15 mouse cellular contexts compared by ENCODE assay signal in the genomic region with DNA sequence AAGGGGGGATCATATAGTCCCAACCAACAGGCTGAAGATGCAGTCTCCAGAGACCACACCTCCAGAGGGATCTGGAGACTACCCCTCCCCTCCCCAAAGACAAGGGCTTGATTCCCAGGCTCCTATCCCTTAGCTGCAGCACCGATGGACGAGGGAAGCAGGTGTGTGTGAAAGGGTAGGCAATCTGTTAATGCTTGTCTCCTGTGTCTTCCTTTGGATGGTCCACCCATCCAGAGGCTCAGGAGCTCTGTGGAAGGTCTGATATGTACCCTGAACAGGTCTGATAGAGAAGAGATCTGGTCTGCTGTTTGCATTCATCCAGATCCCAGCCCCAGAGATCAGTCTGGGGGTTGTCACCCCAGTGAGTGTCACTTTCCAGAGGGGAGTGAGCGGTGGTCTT. TPM values are rescaled to one million over a fixed set of nuclear protein-coding genes. Genes with fewer than 3 reads are reported as not detected.
DNase-seq lines count a peak whose midpoint lies in the region; ATAC-seq and TF ChIP-seq lines count a peak whose summit lies in the region.
"Had no signal": no experiment of that assay in that cellular context is flagged by ENCODE, and none has a peak within 500 bp of the region (broad histone marks: within the 10 kb centered on the region; RNA-seq: fewer than 3 reads in every experiment).

No protein-coding gene starts in this region.

- no peak for ATAC-seq in hindbrain, embryonic 14.5 days (ENCODE audit: low FRiP score)
- no peak for ATAC-seq in midbrain, embryonic 15.5 days (replicated peaks)
- ATAC-seq: forebrain, embryonic 13.5 days had no signal

- H3K27ac ChIP-seq in layer of hippocampus, adult 2 months = peak overlapping the region; percentile 89
- peak overlapping the region; percentile 88; the same call in 1 of the 2 replicates for H3K27ac ChIP-seq in hindbrain, embryonic 14.5 days
- no peak overlapping the region for H3K27ac ChIP-seq in midbrain, embryonic 15.5 days
- H3K27ac ChIP-seq in limb, embryonic 10.5 days = no peak overlapping the region
- H3K27ac ChIP-seq: forebrain, embryonic 13.5 days; intestine, embryonic 15.5 days; kidney, embryonic 15.5 days had no signal

- no peak for DNase-seq in layer of hippocampus, adult 2 months (ENCODE audit: low spot score in 2 of 2)
- DNase-seq in layer of hippocampus, postnatal 25 days (ENCODE audit: extremely low spot score in 1 of 2, low spot score in 1 of 2) = no peak
- DNase-seq in hindbrain, embryonic 14.5 days (ENCODE audit: low spot score) = no peak
- DNase-seq in gastrocnemius, postnatal 36 days = no peak
- DNase-seq in gastrocnemius, postnatal 14 days = no peak
- DNase-seq in limb, embryonic 10.5 days (ENCODE audit: low spot score) = no peak
- DNase-seq: adrenal gland, adult 8-10 months; cerebellum, adult 9-11 months; heart, postnatal 14 days; lung, embryonic 14.5 days had no signal

- H3K4me3 ChIP-seq in layer of hippocampus, adult 2 months = no peak overlapping the region; the same call in 1 of the 2 replicates
- H3K4me3 ChIP-seq in hindbrain, embryonic 14.5 days (replicated peaks; ENCODE audit: low read length) = peak overlapping the region; percentile 69
- peak overlapping the region; percentile 66; the same call in 1 of the 2 replicates for H3K4me3 ChIP-seq in midbrain, embryonic 15.5 days
- no peak overlapping the region for H3K4me3 ChIP-seq in limb, embryonic 10.5 days
- H3K4me3 ChIP-seq: myocyte had no signal

- WGBS in hindbrain, embryonic 14.5 days = 10% methylated on average over 3 of the region's 3 CpGs
- 23% methylated on average over 3 of the region's 3 CpGs for WGBS in midbrain, embryonic 15.5 days
- 45% methylated on average over 3 of the region's 3 CpGs for WGBS in limb, embryonic 10.5 days

- intact Hi-C loops in gastrocnemius, postnatal 36 days (cut with DNase I) = no loop called here
- intact Hi-C loops in gastrocnemius, postnatal 14 days (cut with DNase I; ENCODE audit: low total_unique reads) = no loop called here

- H3K27me3 ChIP-seq in hindbrain, embryonic 14.5 days (ENCODE audit: control insufficient read depth, insufficient read depth, low read length) = no peaks in the 10 kb centered on the region
- no peaks in the 10 kb centered on the region for H3K27me3 ChIP-seq in midbrain, embryonic 15.5 days (replicated peaks)
- H3K27me3 ChIP-seq in limb, embryonic 10.5 days (ENCODE audit: low read depth, poor library complexity, severe bottlenecking) = peaks cover 75% of the 10 kb centered on the region

- no peak for TF ChIP-seq CTCF in layer of hippocampus, adult 2 months (conservative IDR thresholded peaks at IDR 0.05)

- H3K4me1 ChIP-seq in hindbrain, embryonic 14.5 days (replicated peaks; ENCODE audit: control insufficient read depth, insufficient read depth, low read length) = peaks cover 45% of the 10 kb centered on the region
- peaks cover 35% of the 10 kb centered on the region for H3K4me1 ChIP-seq in midbrain, embryonic 15.5 days
- H3K4me1 ChIP-seq in limb, embryonic 10.5 days = peaks cover 22% of the 10 kb centered on the region

- H3K36me3 ChIP-seq in hindbrain, embryonic 14.5 days (replicated peaks; ENCODE audit: control insufficient read depth, insufficient read depth) = peaks cover 14% of the 10 kb centered on the region
- no peaks in the 10 kb centered on the region for H3K36me3 ChIP-seq in midbrain, embryonic 15.5 days (replicated peaks)
- peaks cover 31% of the 10 kb centered on the region for H3K36me3 ChIP-seq in limb, embryonic 10.5 days

- H3K4me2 ChIP-seq in hindbrain, embryonic 14.5 days (replicated peaks) = peak overlapping the region; percentile 78
- H3K4me2 ChIP-seq in midbrain, embryonic 15.5 days = peak overlapping the region; percentile 75

- peak overlapping the region; percentile 95 for H3K9ac ChIP-seq in hindbrain, embryonic 14.5 days
- H3K9ac ChIP-seq in midbrain, embryonic 15.5 days = 0 out of 2 replicates have a peak overlapping the region, but pooled peaks have one; percentile 79
- H3K9ac ChIP-seq: kidney, embryonic 15.5 days; lung, embryonic 14.5 days had no signal

- no peaks in the 10 kb centered on the region for H3K9me3 ChIP-seq in hindbrain, embryonic 14.5 days (ENCODE audit: control insufficient read depth, low read length)
- no peaks in the 10 kb centered on the region for H3K9me3 ChIP-seq in midbrain, embryonic 15.5 days
- H3K9me3 ChIP-seq in limb, embryonic 10.5 days (replicated peaks) = no peaks in the 10 kb centered on the region
- H3K9me3 ChIP-seq: forebrain, embryonic 13.5 days; intestine, embryonic 15.5 days; kidney, embryonic 15.5 days had no signal

RNA-seq across cellular contexts. Expression of a gene that starts 22.1 kb away (rescaled TPM):
- total RNA-seq in layer of hippocampus, adult 2 months (2021) = 1 to 10 TPM; 7.9 to 10.0 TPM
- 1 to 10 TPM; 6.7 to 9.6 TPM for total RNA-seq in layer of hippocampus, postnatal 25 days (2021)
- 15.9 and 19.1 TPM in 2 replicates for polyA plus RNA-seq in hindbrain, embryonic 14.5 days (2014; fragmentation: Nextera tagmentation; extraction: Ambion mirVana)
- 18.1 and 19.0 TPM in 2 replicates for polyA plus RNA-seq in midbrain, embryonic 15.5 days (2015; fragmentation: Nextera tagmentation; extraction: Ambion mirVana)
- total RNA-seq in gastrocnemius, postnatal 36 days (2021) = 1 to 10 TPM; 5.4 to 5.7 TPM
- 10 to 100 TPM; 17.7 TPM for total RNA-seq in gastrocnemius, postnatal 14 days (2021)
- 8.9 and 11.4 TPM in 2 replicates for polyA plus RNA-seq in limb, embryonic 10.5 days (2016; fragmentation: Nextera tagmentation; extraction: Ambion mirVana)

RNA-seq across cellular contexts. Expression of a gene that starts 27.0 kb away (rescaled TPM):
- total RNA-seq in layer of hippocampus, adult 2 months (2021) = 10 to 100 TPM; 43.0 to 48.7 TPM
- 10 to 100 TPM; 48.0 to 56.8 TPM for total RNA-seq in layer of hippocampus, postnatal 25 days (2021)
- polyA plus RNA-seq in hindbrain, embryonic 14.5 days (2014; fragmentation: Nextera tagmentation; extraction: Ambion mirVana) = 24.6 and 24.9 TPM in 2 replicates
- 20.9 and 28.3 TPM in 2 replicates for polyA plus RNA-seq in midbrain, embryonic 15.5 days (2015; fragmentation: Nextera tagmentation; extraction: Ambion mirVana)
- 10 to 100 TPM; 24.0 to 29.2 TPM for total RNA-seq in gastrocnemius, postnatal 36 days (2021)
- total RNA-seq in gastrocnemius, postnatal 14 days (2021) = 10 to 100 TPM; 21.1 to 21.9 TPM
- 20.4 and 25.1 TPM in 2 replicates for polyA plus RNA-seq in limb, embryonic 10.5 days (2016; fragmentation: Nextera tagmentation; extraction: Ambion mirVana)

RNA-seq across cellular contexts. Expression of a gene that starts 42.1 kb away (rescaled TPM):
- 100 to 1,000 TPM; 113 to 127 TPM for total RNA-seq in layer of hippocampus, adult 2 months (2021)
- 100 to 1,000 TPM in 1 of 2 experiments, 10 to 100 TPM in 1; 78.2 to 115 TPM for total RNA-seq in layer of hippocampus, postnatal 25 days (2021)
- 49.0 and 63.5 TPM in 2 replicates for polyA plus RNA-seq in hindbrain, embryonic 14.5 days (2014; fragmentation: Nextera tagmentation; extraction: Ambion mirVana)
- 67.3 and 75.9 TPM in 2 replicates for polyA plus RNA-seq in midbrain, embryonic 15.5 days (2015; fragmentation: Nextera tagmentation; extraction: Ambion mirVana)
- total RNA-seq in gastrocnemius, postnatal 36 days (2021) = 10 to 100 TPM; 10.2 to 11.1 TPM
- 10 to 100 TPM; 15.1 to 16.1 TPM for total RNA-seq in gastrocnemius, postnatal 14 days (2021)
- 101 and 105 TPM in 2 replicates for polyA plus RNA-seq in limb, embryonic 10.5 days (2016; fragmentation: Nextera tagmentation; extraction: Ambion mirVana)

RNA-seq across cellular contexts. Expression of a gene that starts 44.5 kb away (rescaled TPM):
- 10 to 100 TPM; 65.4 to 67.3 TPM for total RNA-seq in layer of hippocampus, adult 2 months (2021)
- total RNA-seq in layer of hippocampus, postnatal 25 days (2021) = 10 to 100 TPM; 74.1 to 76.7 TPM
- polyA plus RNA-seq in hindbrain, embryonic 14.5 days (2014; fragmentation: Nextera tagmentation; extraction: Ambion mirVana) = 40.1 and 43.7 TPM in 2 replicates
- 45.9 and 50.9 TPM in 2 replicates for polyA plus RNA-seq in midbrain, embryonic 15.5 days (2015; fragmentation: Nextera tagmentation; extraction: Ambion mirVana)
- 1 to 10 TPM; 7.1 to 7.5 TPM for total RNA-seq in gastrocnemius, postnatal 36 days (2021)
- 10 to 100 TPM in 1 of 2 experiments, 1 to 10 TPM in 1; 8.6 to 10.1 TPM for total RNA-seq in gastrocnemius, postnatal 14 days (2021)
- polyA plus RNA-seq in limb, embryonic 10.5 days (2016; fragmentation: Nextera tagmentation; extraction: Ambion mirVana) = 8.5 and 9.8 TPM in 2 replicates

RNA-seq across cellular contexts. Expression of a gene that starts 58.6 kb away (rescaled TPM):
- 10 to 100 TPM; 47.7 to 48.6 TPM for total RNA-seq in layer of hippocampus, adult 2 months (2021)
- total RNA-seq in layer of hippocampus, postnatal 25 days (2021) = 10 to 100 TPM; 46.3 to 46.8 TPM
- polyA plus RNA-seq in hindbrain, embryonic 14.5 days (2014; fragmentation: Nextera tagmentation; extraction: Ambion mirVana) = 23.9 and 26.3 TPM in 2 replicates
- 39.4 and 39.8 TPM in 2 replicates for polyA plus RNA-seq in midbrain, embryonic 15.5 days (2015; fragmentation: Nextera tagmentation; extraction: Ambion mirVana)
- total RNA-seq in gastrocnemius, postnatal 36 days (2021) = 10 to 100 TPM; 21.7 to 24.6 TPM
- total RNA-seq in gastrocnemius, postnatal 14 days (2021) = 10 to 100 TPM; 28.0 to 28.3 TPM
- 65.7 and 73.8 TPM in 2 replicates for polyA plus RNA-seq in limb, embryonic 10.5 days (2016; fragmentation: Nextera tagmentation; extraction: Ambion mirVana)

Comparison
In these comparisons a context has a peak if more than half of its experiments do, and no peak if none do; other contexts are left out.
1. H3K27ac ChIP-seq: peak in layer of hippocampus, adult 2 months (single experiment) and hindbrain, embryonic 14.5 days (single experiment); none in midbrain, embryonic 15.5 days (single experiment) and limb, embryonic 10.5 days (single experiment).
2. H3K4me3 ChIP-seq: peak in hindbrain, embryonic 14.5 days (single experiment) and midbrain, embryonic 15.5 days (single experiment); none in layer of hippocampus, adult 2 months (single experiment) and limb, embryonic 10.5 days (single experiment).
3. RNA of a gene that starts 42.1 kb away (total RNA-seq): 113 to 127 TPM in layer of hippocampus, adult 2 months and 78.2 to 115 TPM in layer of hippocampus, postnatal 25 days; 15.1 to 16.1 TPM in gastrocnemius, postnatal 14 days and 10.2 to 11.1 TPM in gastrocnemius, postnatal 36 days; every median in the first group is over 4 times any median in the second.